Mouse (Mus musculus) lung, adult 2 months (tissue): ENCODE data around the gene Hip1. TPM values are rescaled to one million over a fixed set of nuclear protein-coding genes. Genes with fewer than 3 reads are reported as not detected.

Experiments used
- DNase-seq: peaks from one replicate; pipeline ENCODE4 v3.0.0; 2022
- H3K4me1 ChIP-seq: fragments of 200-500 bp; 2 replicates; pipeline ENCODE4 v1.6.1; 2011; ENCODE audit warnings: low read length; ENCODE audit not compliant: control insufficient read depth, insufficient read depth
- H3K4me3 ChIP-seq: fragments of 200-500 bp; replicated peaks from 2 replicates; pipeline ENCODE3; 2011; ENCODE audit warnings: low read depth, mild to moderate bottlenecking, control low read depth, low read length; ENCODE audit errors: extremely low read depth
- CTCF ChIP-seq: fragments of 200-500 bp; IDR thresholded peaks from 2 replicates; pipeline ENCODE4 v1.5.1; 2011; ENCODE audit warnings: mild to moderate bottlenecking, low read length, control low read depth; ENCODE audit not compliant: insufficient read depth
- POLR2A ChIP-seq: fragments of 200-500 bp; IDR thresholded peaks from 2 replicates; pipeline ENCODE4 v1.6.1; 2011; ENCODE audit warnings: low read depth, mild to moderate bottlenecking, control low read depth, low read length, borderline replicate concordance; ENCODE audit errors: extremely low read depth
- WGBS: fragments of 180-500 bp; shearing (Covaris S2); methylation state at CpG from one replicate; pipeline ENCODE4 v1.1.7; 2018; 5-methylcytosine and 5-hydroxymethylcytosine counted together
- polyA plus RNA-seq: library from polyadenylated mRNA; depleted of rRNA; stranded (reverse); fragments of >200 nt; gene quantifications from 2 replicates; pipeline ENCODE4 v1.2.3, GENCODE M21; 2012

The Hip1 gene
- polyA plus RNA-seq, 1 experiment: 66.9 TPM

DNA sequence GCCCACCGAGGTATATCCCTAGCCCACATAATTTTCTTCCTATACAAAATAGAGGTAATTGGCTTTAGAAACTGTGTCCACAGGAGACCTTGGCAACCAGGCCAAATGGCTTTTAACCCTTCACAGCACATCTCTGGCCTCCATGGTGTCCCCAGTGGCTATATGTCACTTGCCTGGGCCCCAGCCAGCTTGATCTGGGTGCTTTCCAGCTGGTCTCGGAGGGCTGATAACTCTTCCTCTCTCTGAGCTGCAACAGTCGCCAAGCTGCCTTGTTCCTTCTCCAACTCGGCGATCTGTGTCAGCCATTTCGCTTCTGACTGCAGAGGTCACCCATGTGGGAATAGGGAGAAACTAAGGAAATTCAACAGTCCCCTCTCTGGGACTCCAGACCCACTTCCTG, 113.8 kb downstream of the Hip1 start:
- no peak for DNase-seq
- Histone ChIP-seq H3K4me3 (no peak overlapping the region), H3K4me1 (no peaks in the 10 kb centered on the region)
- TF ChIP-seq POLR2A: no peak
- no peak for TF ChIP-seq CTCF
- WGBS: 58% methylated on average over 6 of the region's 6 CpGs

DNA sequence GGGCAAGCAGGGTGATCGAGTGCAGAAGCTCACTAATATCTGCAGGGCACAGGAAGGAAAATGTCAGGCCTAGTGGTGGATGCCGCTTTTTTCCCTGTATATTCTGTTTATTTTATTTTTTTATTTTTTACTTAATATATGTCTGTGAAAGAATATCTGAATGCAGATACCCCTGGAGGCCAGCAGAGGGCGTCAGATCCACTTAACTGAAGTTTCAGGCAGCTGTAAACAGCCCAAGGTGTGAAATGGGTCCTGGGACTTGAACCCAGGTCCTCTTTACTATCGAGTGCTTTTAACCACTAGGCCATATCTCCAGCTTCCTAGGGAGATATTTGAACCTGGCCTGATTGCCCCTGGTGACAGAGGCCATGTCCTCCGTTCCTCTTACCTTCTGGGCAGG, 116.1 kb downstream of the Hip1 start:
- TF ChIP-seq CTCF: peak; percentile 47; the same call in 1 of the 2 replicates
- TF ChIP-seq POLR2A: no peak
- Histone ChIP-seq H3K4me3 (no peak overlapping the region), H3K4me1 (no peaks in the 10 kb centered on the region)
- WGBS: 73% methylated on average over 5 of the region's 5 CpGs
- no peak for DNase-seq

- Histone ChIP-seq H3K4me1 (no peaks in the 10 kb centered on the region), H3K4me3 (no peak overlapping the region)
- 85% methylated on average over 9 of the region's 9 CpGs for WGBS
- TF ChIP-seq POLR2A (no peak), CTCF (no peak)
- no peak for DNase-seq
These were observed 134.7 kb downstream of the Hip1 start for GRCm38 (mm10) chr5:135410266-135410665.

DNA sequence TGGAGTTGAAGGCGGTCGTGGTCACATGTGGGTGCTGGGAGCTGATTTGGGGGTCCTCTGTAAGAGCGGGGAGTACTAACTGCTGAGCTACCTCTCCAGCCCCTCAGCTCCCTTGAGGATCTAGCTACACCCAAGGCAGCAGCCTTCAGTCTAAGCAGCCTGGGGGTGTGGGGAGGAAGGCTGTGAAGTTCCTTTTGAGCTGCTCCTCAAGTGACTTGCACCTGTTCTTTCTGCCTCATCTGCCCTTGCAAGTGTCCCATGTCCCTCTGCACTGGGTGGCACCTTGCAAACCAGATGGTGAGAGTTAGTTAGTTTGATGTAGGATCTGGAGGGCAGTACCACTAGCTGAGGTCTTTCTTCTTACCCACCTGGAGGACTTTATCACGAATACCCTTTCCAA, 136.8 kb downstream of the Hip1 start:
- DNase-seq: no peak
- no peak overlapping the region for H3K4me3 ChIP-seq
- H3K4me1 ChIP-seq: no peaks in the 10 kb centered on the region
- TF ChIP-seq POLR2A (no peak), CTCF (no peak)
- WGBS: 89% methylated on average over 4 of the region's 4 CpGs

DNA sequence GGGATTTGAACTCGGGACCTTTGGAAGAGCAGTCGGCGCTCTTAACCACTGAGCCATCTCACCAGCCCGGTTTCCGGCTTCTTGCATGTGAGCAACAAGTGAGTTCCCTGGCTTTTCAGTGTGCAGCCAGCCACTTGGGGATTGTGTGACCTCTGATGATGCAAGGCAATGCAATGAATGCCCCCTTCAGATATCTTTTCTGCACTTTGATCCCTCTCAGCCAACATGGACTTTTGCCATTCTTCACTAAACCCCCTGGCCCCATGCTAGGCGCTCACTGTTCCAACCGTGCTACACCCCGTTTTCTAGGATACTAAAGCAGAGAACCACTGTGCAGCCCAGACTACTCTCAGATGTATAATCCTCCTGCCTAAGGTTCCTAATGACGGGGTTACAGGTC, 139.5 kb downstream of the Hip1 start:
- H3K4me1 ChIP-seq: no peaks in the 10 kb centered on the region
- WGBS: 81% methylated on average over 9 of the region's 9 CpGs
- DNase-seq: no peak
- no peak for TF ChIP-seq CTCF
- no peak for TF ChIP-seq POLR2A
- no peak overlapping the region for H3K4me3 ChIP-seq

DNA sequence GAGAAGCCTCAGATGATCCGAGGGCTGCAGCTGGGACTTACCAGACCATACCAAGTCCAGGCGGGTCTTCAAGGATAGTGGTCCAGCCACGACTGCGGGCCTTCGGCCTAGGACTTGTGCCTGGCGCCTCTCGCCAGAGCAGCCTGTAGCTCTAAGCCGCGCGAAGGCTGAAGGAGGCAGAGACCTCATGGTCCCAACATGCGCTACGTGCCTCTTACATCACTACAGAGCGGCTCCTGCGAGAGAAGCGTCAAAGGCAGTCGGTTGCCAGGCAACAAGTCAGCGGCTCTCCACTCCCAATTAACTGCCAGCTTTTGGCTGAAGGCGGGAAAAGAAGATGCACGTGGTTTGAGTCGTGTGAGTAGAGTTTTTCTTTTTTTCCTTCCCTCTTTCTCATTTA, 140.3 kb downstream of the Hip1 start:
- no peak for DNase-seq
- H3K4me1 ChIP-seq: no peaks in the 10 kb centered on the region

GRCm38 (mm10) chr5:135400244-135400643, 144.7 kb downstream of the Hip1 start:
- TF ChIP-seq CTCF (peak; percentile 99), POLR2A (no peak)
- H3K4me1 ChIP-seq: no peaks in the 10 kb centered on the region
- H3K4me3 ChIP-seq: no peak overlapping the region
- 7% methylated on average over 2 of the region's 2 CpGs for WGBS
- DNase-seq: peak; percentile 70

More for the DNA sequence above, 140.3 kb downstream of the Hip1 start:
- no peak overlapping the region for H3K4me3 ChIP-seq
- WGBS: 40% methylated on average over 20 of the region's 20 CpGs
- no peak for TF ChIP-seq CTCF
- TF ChIP-seq POLR2A: no peak

DNA sequence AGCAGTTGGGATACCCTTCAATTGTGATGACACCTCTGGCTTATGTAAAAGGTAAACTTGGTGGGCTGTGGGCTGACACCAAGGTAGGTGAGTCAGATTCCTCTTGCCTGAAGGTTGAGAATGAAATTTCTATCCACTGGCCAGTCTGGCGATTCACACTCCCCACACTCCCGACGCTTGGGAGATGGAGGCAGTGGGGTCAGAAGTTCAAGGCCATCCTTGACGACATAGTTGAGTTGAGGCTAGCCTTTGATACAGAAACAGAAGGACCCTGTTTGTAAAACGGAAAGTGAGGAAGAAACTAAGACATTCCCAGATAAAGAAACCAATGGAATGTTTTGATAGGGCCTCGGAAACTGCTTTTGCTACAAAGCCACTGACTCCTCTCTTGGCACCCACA, 145.5 kb downstream of the Hip1 start:
- Histone ChIP-seq H3K4me3 (no peak overlapping the region), H3K4me1 (no peaks in the 10 kb centered on the region)
- TF ChIP-seq POLR2A (no peak), CTCF (no peak)
- WGBS: 49% methylated on average over 6 of the region's 6 CpGs
- no peak for DNase-seq

DNA sequence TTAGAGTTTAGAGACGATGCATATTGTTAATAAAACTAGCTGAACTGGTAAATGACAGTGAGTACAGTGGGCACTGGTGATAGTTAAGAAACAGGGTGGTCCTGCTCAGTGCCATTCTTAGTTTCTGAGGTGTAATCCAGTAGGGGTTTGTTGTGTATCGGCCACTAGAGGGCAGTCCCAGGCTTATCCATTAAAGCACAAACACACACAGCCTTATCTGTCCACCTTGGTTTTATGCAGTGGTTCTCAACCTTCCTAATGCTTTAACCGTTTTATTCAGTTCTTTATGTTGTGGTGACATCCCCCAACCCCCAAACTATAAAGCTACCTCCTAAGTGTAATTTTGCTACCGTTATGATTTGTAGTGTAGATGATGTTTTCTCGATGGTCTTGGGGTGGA, 149.1 kb downstream of the Hip1 start:
- no peaks in the 10 kb centered on the region; the same call in 1 of the 2 replicates for H3K4me1 ChIP-seq
- DNase-seq: no peak
- no peak overlapping the region for H3K4me3 ChIP-seq
- 47% methylated on average over 5 of the region's 5 CpGs for WGBS
- no peak for TF ChIP-seq POLR2A
- 0 out of 2 replicates have a peak, but pooled peaks have one; percentile 23 for TF ChIP-seq CTCF

GRCm38 (mm10) chr5:135394004-135394823, 150.7 kb downstream of the Hip1 start, which contains the start of gene Pom121:
Pom121 (minus strand) TSS chr5:135394546.
- peak; percentile 75 for DNase-seq
- TF ChIP-seq CTCF (no peak), POLR2A (0 out of 2 replicates have a peak, but pooled peaks have one; percentile 21)
- WGBS: under 1% methylated on average over 103 of the region's 110 CpGs
- peak within 1 kb of the TSS; percentile 86 for H3K4me3 ChIP-seq
- H3K4me1 ChIP-seq: no peaks in the 10 kb centered on the region; the same call in 1 of the 2 replicates

GRCm38 (mm10) chr5:135383771-135384170, 161.1 kb downstream of the Hip1 start:
- Histone ChIP-seq H3K4me1 (no peaks in the 10 kb centered on the region), H3K4me3 (no peak overlapping the region)
- DNase-seq: no peak
- TF ChIP-seq CTCF: no peak
- no peak for TF ChIP-seq POLR2A
- 82% methylated on average over 10 of the region's 10 CpGs for WGBS
